Mouse (Mus musculus) cerebellum, adult 2 months (tissue): ENCODE results near the gene Map1s. TPM values are rescaled to one million over a fixed set of nuclear protein-coding genes. Genes with fewer than 3 reads are reported as not detected.

ENCODE experiments used
- DNase-seq, 2 experiments: peaks; one replicate each; pipeline ENCODE4 v3.0.0; 2021
- H3K27ac ChIP-seq: fragments of 200-500 bp; 2 replicates; pipeline ENCODE4 v1.5.1; 2012; ENCODE audit warnings: low read length, control low read depth, inconsistent platforms; ENCODE audit not compliant: insufficient read depth
- H3K27me3 ChIP-seq: fragments of 200-500 bp; 2 replicates; pipeline ENCODE4 v1.6.1; 2012; ENCODE audit warnings: inconsistent platforms, mild to moderate bottlenecking, low read length, moderate library complexity; ENCODE audit not compliant: control insufficient read depth, insufficient read depth
- H3K4me1 ChIP-seq: fragments of 200-500 bp; 2 replicates; pipeline ENCODE4 v1.6.1; 2011; ENCODE audit warnings: low read length; ENCODE audit not compliant: control insufficient read depth, insufficient read depth
- H3K4me3 ChIP-seq: fragments of 200-500 bp; replicated peaks from 2 replicates; pipeline ENCODE3; 2011; ENCODE audit warnings: mild to moderate bottlenecking, low read depth, low read length, control low read depth; ENCODE audit not compliant: insufficient read depth
- CTCF ChIP-seq: fragments of 200-500 bp; IDR thresholded peaks from 2 replicates; pipeline ENCODE4 v1.5.1; 2011; ENCODE audit warnings: low read depth, mild to moderate bottlenecking, control low read depth, low read length, moderate library complexity, borderline replicate concordance; ENCODE audit not compliant: insufficient read depth
- POLR2A ChIP-seq: fragments of 200-500 bp; IDR thresholded peaks from 2 replicates; pipeline ENCODE4 v1.6.1; 2011; ENCODE audit warnings: low read length, control low read depth, borderline replicate concordance; ENCODE audit not compliant: insufficient read depth
- WGBS: fragments of 180-500 bp; shearing (Covaris S2); methylation state at CpG from one replicate; pipeline ENCODE4 v1.1.7; 2018; 5-methylcytosine and 5-hydroxymethylcytosine counted together
- polyA plus RNA-seq: library from polyadenylated mRNA; depleted of rRNA; stranded (reverse); fragments of >200 nt; gene quantifications from 2 replicates; pipeline ENCODE4 v1.2.3, GENCODE M21; 2012

Map1s gene
- polyA plus RNA-seq, 1 experiment = 53.4 TPM

DNA sequence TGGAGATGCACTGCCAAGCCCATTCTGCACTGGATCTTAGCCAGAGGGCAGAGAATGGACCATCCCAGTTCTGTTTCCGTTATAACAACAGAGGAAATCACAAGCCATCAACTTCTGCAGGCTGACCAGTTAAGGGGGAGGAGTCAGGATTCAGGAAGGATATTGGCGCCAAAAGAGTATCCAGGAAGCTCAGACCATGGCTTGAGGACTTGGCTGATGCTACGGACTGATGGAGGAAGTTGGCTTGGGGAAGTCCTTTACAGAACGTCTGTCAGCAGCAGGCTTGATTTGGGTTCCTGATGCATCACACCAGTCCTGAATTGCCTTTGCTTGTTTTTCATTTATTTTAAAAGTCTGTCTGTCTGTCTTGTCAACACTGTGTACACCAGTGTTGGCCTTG lies 1.2 kb upstream of the Map1s start:
- 50% methylated on average over 4 of the region's 4 CpGs for WGBS
- no peak for TF ChIP-seq POLR2A
- Histone ChIP-seq H3K4me1 (peaks cover 6% of the 10 kb centered on the region; the same call in 1 of the 2 replicates), H3K4me3 (no peak overlapping the region), H3K27ac (no peak overlapping the region), H3K27me3 (no peaks in the 10 kb centered on the region)
- no peak for DNase-seq

DNA sequence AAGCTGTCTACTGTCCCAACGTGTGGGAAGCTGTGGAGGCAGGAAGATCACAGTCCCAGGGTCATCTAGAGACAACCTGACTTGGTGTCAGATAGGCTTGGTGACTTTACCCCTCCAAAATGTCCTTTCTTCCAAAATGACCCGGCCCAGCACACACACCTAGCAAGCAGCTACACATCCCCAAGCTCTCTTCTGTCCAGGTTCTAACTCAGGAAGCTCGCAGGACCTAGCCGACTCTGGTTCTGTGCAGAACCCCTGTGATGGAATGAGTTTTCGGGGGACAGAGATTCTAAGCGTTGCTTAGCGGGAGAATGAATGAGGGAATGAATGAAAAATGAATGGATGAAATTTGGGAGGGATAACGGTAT lies 285 bp upstream of the Map1s start:
- Histone ChIP-seq H3K27ac (peak overlapping the region; percentile 64), H3K27me3 (no peaks in the 10 kb centered on the region), H3K4me1 (peaks cover 6% of the 10 kb centered on the region; the same call in 1 of the 2 replicates), H3K4me3 (peak overlapping the region; percentile 91)
- no peak for DNase-seq
- WGBS = 5% methylated on average over 8 of the region's 8 CpGs
- no peak for TF ChIP-seq CTCF

DNA sequence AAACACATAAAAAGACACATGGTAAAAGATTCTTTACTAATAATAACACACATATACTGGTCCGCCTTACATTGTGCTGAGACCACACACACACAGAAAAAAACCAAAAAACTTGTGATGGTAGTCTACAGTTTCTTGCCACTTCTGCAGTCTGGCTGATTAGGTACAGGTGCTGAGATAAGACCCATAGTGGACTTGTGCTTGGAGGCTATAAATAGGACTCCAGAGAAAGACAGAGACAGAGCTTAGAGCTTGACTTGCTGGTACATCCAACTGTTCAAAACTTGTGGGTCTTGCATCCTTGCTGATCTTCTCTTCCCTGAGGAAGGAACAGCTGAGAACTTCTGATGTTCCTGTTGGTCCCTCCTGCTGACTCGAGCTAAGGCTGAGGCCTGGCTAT lies 1.8 kb downstream of the Map1s start:
- WGBS = 92% methylated on average over 2 of the region's 2 CpGs
- no peak overlapping the region for H3K27ac ChIP-seq
- no peak overlapping the region for H3K4me3 ChIP-seq
- H3K27me3 ChIP-seq = no peaks in the 10 kb centered on the region
- no peak for DNase-seq
- peaks cover 8% of the 10 kb centered on the region; the same call in 1 of the 2 replicates for H3K4me1 ChIP-seq
- TF ChIP-seq POLR2A (no peak), CTCF (no peak)

DNA sequence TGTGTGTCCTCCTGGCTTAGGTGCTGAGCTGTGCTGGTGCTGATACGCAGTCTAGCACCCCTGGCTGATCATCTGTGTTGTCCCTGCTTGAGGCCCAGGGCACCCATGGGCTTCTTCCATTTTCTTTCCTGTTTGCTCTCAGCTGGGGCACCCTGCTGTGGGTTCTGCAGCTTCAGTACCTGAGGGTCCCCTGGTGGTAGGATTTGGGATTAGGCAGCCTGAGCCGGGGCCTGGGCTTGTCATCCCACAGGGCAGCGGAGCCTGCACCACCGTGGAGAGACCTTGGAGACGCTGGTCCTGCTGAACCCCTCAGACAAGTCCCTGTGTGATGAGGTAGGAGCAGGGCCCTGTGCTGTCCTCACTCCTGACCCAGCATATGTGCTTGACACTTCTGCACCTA lies 5.9 kb downstream of the Map1s start:
- H3K27ac ChIP-seq = no peak overlapping the region
- TF ChIP-seq CTCF = 0 out of 2 replicates have a peak, but pooled peaks have one; percentile 12
- TF ChIP-seq POLR2A = no peak
- H3K27me3 ChIP-seq = no peaks in the 10 kb centered on the region
- H3K4me1 ChIP-seq = peaks cover 20% of the 10 kb centered on the region; the same call in 1 of the 2 replicates
- WGBS = 68% methylated on average over 5 of the region's 5 CpGs
- no peak overlapping the region for H3K4me3 ChIP-seq
- DNase-seq = no peak

DNA sequence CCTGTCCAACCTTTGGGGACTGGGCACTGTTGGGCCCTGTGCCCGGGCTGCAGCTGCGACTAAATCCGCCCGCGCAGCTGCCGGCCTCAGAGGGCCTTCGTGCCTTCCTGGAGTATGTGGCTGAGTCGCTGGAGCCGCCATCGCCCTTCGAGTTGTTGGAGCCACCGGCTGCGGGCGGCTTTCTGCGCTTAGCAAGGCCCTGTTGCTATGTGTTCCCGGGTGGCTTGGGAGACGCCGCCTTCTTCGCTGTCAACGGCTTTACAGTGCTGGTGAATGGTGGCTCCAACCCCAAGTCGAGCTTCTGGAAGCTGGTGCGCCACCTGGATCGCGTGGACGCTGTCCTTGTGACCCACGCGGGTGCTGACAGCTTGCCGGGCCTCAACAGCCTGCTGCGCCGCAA lies 7.2 kb downstream of the Map1s start:
- Histone ChIP-seq H3K27ac (no peak overlapping the region), H3K4me1 (peaks cover 14% of the 10 kb centered on the region; the same call in 1 of the 2 replicates), H3K4me3 (no peak overlapping the region), H3K27me3 (no peaks in the 10 kb centered on the region)
- 87% methylated on average over 30 of the region's 30 CpGs for WGBS
- TF ChIP-seq POLR2A (no peak), CTCF (no peak)
- no peak for DNase-seq

DNA sequence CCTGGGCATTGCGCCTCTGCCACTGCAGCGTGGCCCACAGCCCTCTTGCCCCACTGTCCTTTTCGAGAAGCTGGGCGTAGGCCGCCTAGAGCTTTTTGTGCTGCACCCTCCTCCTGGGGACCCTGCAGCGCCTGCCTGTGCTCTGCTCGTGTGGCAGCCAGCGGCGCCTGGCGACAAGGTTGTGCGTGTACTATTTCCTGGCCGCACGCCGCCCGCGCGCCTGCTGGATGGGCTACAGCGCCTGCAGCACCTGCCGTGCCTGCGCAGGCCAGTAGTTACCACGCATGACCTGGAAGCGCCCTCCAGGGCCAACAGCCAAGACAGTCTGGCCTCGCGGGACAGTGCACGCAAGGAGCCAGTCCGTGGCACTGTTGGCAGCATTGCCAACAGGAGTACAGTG lies 7.8 kb downstream of the Map1s start:
- H3K4me3 ChIP-seq = no peak overlapping the region
- no peak for DNase-seq
- no peaks in the 10 kb centered on the region for H3K27me3 ChIP-seq
- TF ChIP-seq POLR2A (no peak), CTCF (no peak)
- peaks cover 14% of the 10 kb centered on the region; the same call in 1 of the 2 replicates for H3K4me1 ChIP-seq
- no peak overlapping the region for H3K27ac ChIP-seq
- WGBS = 72% methylated on average over 26 of the region's 26 CpGs

DNA sequence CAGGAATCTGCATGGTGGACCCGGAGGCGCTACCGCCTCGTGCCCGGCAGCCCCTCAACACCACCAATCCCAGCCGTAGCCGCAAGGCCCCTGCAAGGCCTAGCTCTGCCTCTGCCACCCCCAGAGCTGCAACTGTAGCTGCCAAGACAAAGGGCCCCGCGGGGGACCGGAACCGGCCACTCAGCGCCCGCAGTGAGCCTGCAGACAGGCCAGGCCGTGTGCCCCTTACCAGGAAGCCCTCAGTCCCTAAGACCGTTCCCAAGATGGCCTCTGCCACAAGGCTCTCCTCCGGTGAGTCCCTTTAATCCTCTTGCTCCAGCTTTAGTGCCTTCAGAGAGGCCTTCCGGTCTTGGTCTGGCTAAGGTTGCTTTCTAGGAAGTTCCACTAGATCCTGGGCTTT lies 9.0 kb downstream of the Map1s start:
- no peak for DNase-seq
- Histone ChIP-seq H3K4me3 (no peak overlapping the region), H3K27ac (no peak overlapping the region), H3K4me1 (peaks cover 14% of the 10 kb centered on the region; the same call in 1 of the 2 replicates), H3K27me3 (no peaks in the 10 kb centered on the region)
- WGBS = 76% methylated on average over 17 of the region's 17 CpGs
- TF ChIP-seq POLR2A (no peak), CTCF (no peak)

DNA sequence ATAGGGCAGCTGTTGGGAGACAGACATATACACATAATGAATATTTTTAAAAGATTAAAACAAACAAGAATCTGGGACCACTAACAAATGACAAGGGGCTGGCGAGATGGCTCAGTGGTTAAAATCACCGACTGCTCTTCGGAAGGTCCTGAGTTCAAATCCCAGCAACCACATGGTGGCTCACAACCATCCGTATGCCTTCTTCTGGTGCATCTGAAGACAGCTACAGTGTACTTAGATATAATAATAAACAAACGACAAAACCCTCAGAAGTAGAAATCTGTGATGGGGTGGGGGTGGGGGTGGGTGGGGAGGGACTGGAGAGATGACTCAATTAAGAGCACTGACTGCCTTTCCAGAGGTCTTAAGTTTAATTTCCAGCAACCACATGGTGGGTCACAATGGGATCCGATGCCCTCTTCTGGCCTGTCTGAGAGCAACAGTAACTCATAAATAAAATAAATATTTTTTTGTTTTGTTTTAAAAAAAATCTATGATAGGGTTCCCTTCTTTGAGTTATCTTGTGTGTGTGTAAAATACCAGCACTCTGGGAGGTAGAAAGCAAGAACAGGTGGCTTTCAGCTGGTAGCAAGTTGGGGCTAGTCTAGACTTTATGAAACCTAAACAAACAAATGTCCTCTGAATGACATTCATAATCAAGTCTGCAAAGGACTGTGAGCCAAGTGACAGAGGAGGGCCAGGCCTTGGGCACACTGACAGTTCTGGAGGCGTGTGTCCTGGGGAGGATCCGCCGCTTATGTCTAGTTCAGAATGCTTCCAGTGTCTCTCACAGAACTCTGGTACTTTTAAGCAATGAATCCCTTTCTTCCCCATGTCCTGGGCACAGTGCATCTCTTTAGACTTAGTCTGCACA lies 14.6 kb downstream of the Map1s start:
- DNase-seq = no peak
- Histone ChIP-seq H3K27me3 (no peaks in the 10 kb centered on the region), H3K27ac (no peak overlapping the region), H3K4me1 (0 out of 2 replicates have a peak, but pooled peaks cover 8% of the 10 kb centered on the region), H3K4me3 (no peak overlapping the region)
- 59% methylated on average over 9 of the region's 9 CpGs for WGBS
- TF ChIP-seq POLR2A = no peak
- no peak for TF ChIP-seq CTCF
